Mouse (Mus musculus) liver, adult 2 months (tissue): ENCODE measurements around the gene Sh3bgr.

ENCODE experiments used
- CTCF ChIP-seq: fragments of 200-500 bp; IDR thresholded peaks from 2 replicates; pipeline ENCODE4 v1.5.1; 2011; ENCODE audit warnings: low read depth, low read length, control low read depth
- POLR2A ChIP-seq: fragments of 200-500 bp; IDR thresholded peaks from 2 replicates; pipeline ENCODE4 v1.6.1; 2011; ENCODE audit warnings: low read length, control low read depth; ENCODE audit not compliant: insufficient read depth; ENCODE audit errors: extremely low read depth

- TF ChIP-seq CTCF (no peak), POLR2A (no peak)
Measured at GRCm38 (mm10) chr16:96179156-96179555, 21.1 kb upstream of the Sh3bgr start.
